Mouse (Mus musculus) liver, postnatal 0 days (tissue): ENCODE measurements around the gene Fam57b.

ENCODE experiments used
- CTCF ChIP-seq: sonication (generic); IDR thresholded peaks from 2 replicates; pipeline ENCODE4 v1.5.1; 2016; ENCODE audit warnings: antibody characterized with exemption, low read depth
- EP300 ChIP-seq: IDR thresholded peaks from 2 replicates; pipeline ENCODE4 v1.6.1; 2016; ENCODE audit warnings: antibody characterized with exemption, low read depth, mild to moderate bottlenecking

DNA sequence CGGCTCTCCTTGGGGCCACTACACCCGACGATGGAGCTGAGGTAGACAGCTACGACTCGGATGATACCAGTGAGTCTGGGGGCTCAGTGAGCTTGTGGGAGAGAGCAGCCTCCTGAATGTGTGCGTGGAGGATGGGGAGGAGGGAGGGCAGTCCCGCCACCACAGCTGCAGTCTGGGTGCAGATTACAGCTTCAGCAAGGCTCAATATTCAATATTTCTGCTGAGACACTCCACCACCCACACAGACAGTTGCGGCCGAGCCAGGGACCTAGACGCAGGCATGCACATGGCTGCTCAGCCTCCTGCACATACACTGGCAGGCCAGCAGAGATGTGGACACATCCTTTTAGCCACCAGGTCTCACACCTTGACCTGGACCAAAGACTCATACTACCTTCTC, 51.3 kb downstream of the Fam57b start:
- no peak for TF ChIP-seq CTCF
- no peak for TF ChIP-seq EP300
